Mouse (Mus musculus) liver, postnatal 0 days (tissue): ENCODE results near the gene Rbfox1.

ENCODE experiments used
- CTCF ChIP-seq: sonication (generic); IDR thresholded peaks from 2 replicates; pipeline ENCODE4 v1.5.1; 2016; ENCODE audit warnings: antibody characterized with exemption, low read depth
- EP300 ChIP-seq: IDR thresholded peaks from 2 replicates; pipeline ENCODE4 v1.6.1; 2016; ENCODE audit warnings: antibody characterized with exemption, low read depth, mild to moderate bottlenecking

DNA sequence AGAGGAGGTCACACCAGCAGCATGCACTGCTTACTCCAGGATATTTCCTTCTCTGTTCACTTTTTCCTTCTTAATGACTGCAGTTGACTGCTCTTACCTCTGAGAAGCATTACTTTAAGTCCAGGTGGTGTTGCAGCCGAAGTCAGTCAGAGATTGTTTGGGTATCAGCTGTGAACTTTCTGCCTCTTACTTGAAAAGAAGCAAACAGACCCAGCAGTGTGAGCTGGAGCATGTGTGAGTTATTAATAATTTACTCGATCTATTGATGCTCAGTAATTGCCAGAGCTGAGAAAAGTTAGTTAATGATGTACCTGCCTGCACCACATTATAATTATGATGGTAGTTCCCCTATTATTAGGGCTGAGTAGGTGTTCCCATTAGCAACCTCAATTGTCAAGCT is 1014.9 kb downstream of the Rbfox1 start:
- TF ChIP-seq CTCF, result no peak
- TF ChIP-seq EP300, result no peak
